Mouse (Mus musculus) kidney, embryonic 14.5 days (tissue): ENCODE results near the gene Rpgrip1l. TPM values are rescaled to one million over a fixed set of nuclear protein-coding genes. Genes with fewer than 3 reads are reported as not detected.

ENCODE experiments used
- ATAC-seq: fragments of 200-750 bp; cut with Nextera tagmentation; 2 replicates; pipeline ENCODE4 v1.8.0; 2017; ENCODE audit warnings: moderate number of reproducible peaks, mild to moderate bottlenecking, moderate TSS enrichment, moderate library complexity; ENCODE audit not compliant: low FRiP score, low TSS enrichment
- H3K27ac ChIP-seq: fragments of 300-500 bp; sonication (generic); 2 replicates; pipeline ENCODE4 v1.5.1; 2014; ENCODE audit warnings: low read depth, mild to moderate bottlenecking, low read length, moderate library complexity, mixed read lengths
- H3K27me3 ChIP-seq: fragments of 300-500 bp; sonication (generic); 2 replicates; pipeline ENCODE4 v1.6.1; 2014; ENCODE audit warnings: mild to moderate bottlenecking, low read length; ENCODE audit not compliant: control insufficient read depth, insufficient read depth
- H3K36me3 ChIP-seq: fragments of 300-500 bp; sonication (generic); 2 replicates; pipeline ENCODE4 v1.6.1; 2014; ENCODE audit warnings: low read length, mixed read lengths; ENCODE audit not compliant: control insufficient read depth, insufficient read depth
- H3K4me1 ChIP-seq: fragments of 300-500 bp; sonication (generic); 2 replicates; pipeline ENCODE4 v1.6.1; 2014; ENCODE audit warnings: low read length, mixed read lengths; ENCODE audit not compliant: control insufficient read depth, insufficient read depth
- H3K4me2 ChIP-seq: fragments of 300-500 bp; sonication (generic); replicated peaks from 2 replicates; pipeline ENCODE4 v1.6.1; 2014; ENCODE audit warnings: low read depth, mild to moderate bottlenecking, low read length
- H3K4me3 ChIP-seq: fragments of 300-500 bp; sonication (generic); 2 replicates; pipeline ENCODE4 v1.5.1; 2014; ENCODE audit warnings: mild to moderate bottlenecking, low read length
- H3K9ac ChIP-seq: fragments of 300-500 bp; sonication (generic); 2 replicates; pipeline ENCODE4 v1.6.1; 2014; ENCODE audit warnings: low read depth, mild to moderate bottlenecking, low read length, moderate library complexity
- H3K9me3 ChIP-seq: fragments of 300-500 bp; sonication (generic); 2 replicates; pipeline ENCODE4 v1.6.1; 2016; ENCODE audit warnings: low read length; ENCODE audit not compliant: control insufficient read depth
- WGBS: fragments of 180-500 bp; shearing (Covaris S2); extraction: QIAGEN DNeasy Blood & Tissue Kit; methylation state at CpG from one replicate; pipeline ENCODE4 v1.1.7; 2014; 5-methylcytosine and 5-hydroxymethylcytosine counted together
- polyA plus RNA-seq: library from polyadenylated mRNA; unstranded; fragments of >200 nt; fragmentation: Nextera tagmentation; extraction: Ambion mirVana; gene quantifications from 2 replicates; pipeline ENCODE4 v1.2.1, GENCODE M21; 2014

Rpgrip1l gene
- polyA plus RNA-seq, 1 experiment from 2014 or later = 14.3 TPM

- Histone ChIP-seq H3K9ac (no peak overlapping the region), H3K4me3 (no peak overlapping the region), H3K36me3 (peaks cover 3% of the 10 kb centered on the region; the same call in 1 of the 2 replicates), H3K9me3 (no peaks in the 10 kb centered on the region), H3K4me2 (no peak overlapping the region), H3K27me3 (no peaks in the 10 kb centered on the region), H3K4me1 (no peaks in the 10 kb centered on the region), H3K27ac (no peak overlapping the region)
- 70% methylated on average over 2 of the region's 2 CpGs for WGBS
- ATAC-seq = no peak
These were observed 43.6 kb downstream of the Rpgrip1l start for GRCm38 (mm10) chr8:91269374-91269958.

- H3K4me1 ChIP-seq = no peaks in the 10 kb centered on the region
- no peak overlapping the region for H3K9ac ChIP-seq
- no peaks in the 10 kb centered on the region for H3K27me3 ChIP-seq
- H3K4me3 ChIP-seq = no peak overlapping the region
- H3K4me2 ChIP-seq = no peak overlapping the region
- peaks cover 1% of the 10 kb centered on the region; the same call in 1 of the 2 replicates for H3K36me3 ChIP-seq
- no peak for ATAC-seq
- H3K27ac ChIP-seq = no peak overlapping the region
- no peaks in the 10 kb centered on the region for H3K9me3 ChIP-seq
These were observed 48.5 kb downstream of the Rpgrip1l start for GRCm38 (mm10) chr8:91264564-91264963.

- 81% methylated on average over 3 of the region's 3 CpGs for WGBS
- Histone ChIP-seq H3K4me3 (no peak overlapping the region), H3K9me3 (no peaks in the 10 kb centered on the region), H3K9ac (no peak overlapping the region), H3K27me3 (no peaks in the 10 kb centered on the region), H3K36me3 (no peaks in the 10 kb centered on the region; the same call in 1 of the 2 replicates), H3K4me1 (no peaks in the 10 kb centered on the region), H3K27ac (no peak overlapping the region), H3K4me2 (no peak overlapping the region)
- no peak for ATAC-seq
These were observed 49.1 kb downstream of the Rpgrip1l start for GRCm38 (mm10) chr8:91263939-91264338.

- no peaks in the 10 kb centered on the region for H3K4me1 ChIP-seq
- no peaks in the 10 kb centered on the region for H3K9me3 ChIP-seq
- no peak overlapping the region for H3K4me2 ChIP-seq
- no peak for ATAC-seq
- H3K27me3 ChIP-seq = no peaks in the 10 kb centered on the region
- no peak overlapping the region for H3K27ac ChIP-seq
- H3K36me3 ChIP-seq = no peaks in the 10 kb centered on the region; the same call in 1 of the 2 replicates
- WGBS = 75% methylated on average over 2 of the region's 2 CpGs
- H3K9ac ChIP-seq = no peak overlapping the region
- no peak overlapping the region for H3K4me3 ChIP-seq
These were observed 51.5 kb downstream of the Rpgrip1l start for GRCm38 (mm10) chr8:91261598-91261997.

GRCm38 (mm10) chr8:91250966-91251365 lies 62.1 kb downstream of the Rpgrip1l start:
- no peaks in the 10 kb centered on the region for H3K27me3 ChIP-seq
- ATAC-seq = no peak
- H3K4me1 ChIP-seq = no peaks in the 10 kb centered on the region
- no peak overlapping the region for H3K27ac ChIP-seq
- H3K9ac ChIP-seq = no peak overlapping the region
- no peaks in the 10 kb centered on the region; the same call in 1 of the 2 replicates for H3K36me3 ChIP-seq
- 92% methylated on average over 6 of the region's 6 CpGs for WGBS
- H3K4me2 ChIP-seq = no peak overlapping the region
- H3K9me3 ChIP-seq = no peaks in the 10 kb centered on the region
- no peak overlapping the region for H3K4me3 ChIP-seq

- WGBS = 96% methylated on average over 9 of the region's 9 CpGs
- no peak for ATAC-seq
- no peaks in the 10 kb centered on the region for H3K9me3 ChIP-seq
- no peak overlapping the region for H3K9ac ChIP-seq
- H3K36me3 ChIP-seq = no peaks in the 10 kb centered on the region; the same call in 1 of the 2 replicates
- H3K4me3 ChIP-seq = no peak overlapping the region
- no peaks in the 10 kb centered on the region for H3K27me3 ChIP-seq
- no peaks in the 10 kb centered on the region for H3K4me1 ChIP-seq
- no peak overlapping the region for H3K4me2 ChIP-seq
- no peak overlapping the region for H3K27ac ChIP-seq
These were observed 63.1 kb downstream of the Rpgrip1l start for GRCm38 (mm10) chr8:91249758-91250466.

- Histone ChIP-seq H3K4me1 (no peaks in the 10 kb centered on the region), H3K36me3 (no peaks in the 10 kb centered on the region; the same call in 1 of the 2 replicates), H3K9me3 (no peaks in the 10 kb centered on the region), H3K9ac (no peak overlapping the region), H3K4me2 (no peak overlapping the region), H3K4me3 (no peak overlapping the region), H3K27me3 (no peaks in the 10 kb centered on the region), H3K27ac (no peak overlapping the region)
- no peak for ATAC-seq
- WGBS = 85% methylated on average over 4 of the region's 4 CpGs
These were observed 67.1 kb downstream of the Rpgrip1l start for GRCm38 (mm10) chr8:91245821-91246454.

GRCm38 (mm10) chr8:91242721-91243120 lies 70.3 kb downstream of the Rpgrip1l start:
- ATAC-seq = no peak
- H3K9ac ChIP-seq = no peak overlapping the region
- 84% methylated on average over 1 of the region's 1 CpGs for WGBS
- H3K27ac ChIP-seq = no peak overlapping the region
- no peaks in the 10 kb centered on the region for H3K27me3 ChIP-seq
- no peaks in the 10 kb centered on the region for H3K9me3 ChIP-seq
- no peak overlapping the region for H3K4me2 ChIP-seq
- no peaks in the 10 kb centered on the region for H3K4me1 ChIP-seq
- no peak overlapping the region for H3K4me3 ChIP-seq
- no peaks in the 10 kb centered on the region for H3K36me3 ChIP-seq
